Mouse (Mus musculus): ENCODE data around the gene Leng8.

Gene Leng8

DNA sequence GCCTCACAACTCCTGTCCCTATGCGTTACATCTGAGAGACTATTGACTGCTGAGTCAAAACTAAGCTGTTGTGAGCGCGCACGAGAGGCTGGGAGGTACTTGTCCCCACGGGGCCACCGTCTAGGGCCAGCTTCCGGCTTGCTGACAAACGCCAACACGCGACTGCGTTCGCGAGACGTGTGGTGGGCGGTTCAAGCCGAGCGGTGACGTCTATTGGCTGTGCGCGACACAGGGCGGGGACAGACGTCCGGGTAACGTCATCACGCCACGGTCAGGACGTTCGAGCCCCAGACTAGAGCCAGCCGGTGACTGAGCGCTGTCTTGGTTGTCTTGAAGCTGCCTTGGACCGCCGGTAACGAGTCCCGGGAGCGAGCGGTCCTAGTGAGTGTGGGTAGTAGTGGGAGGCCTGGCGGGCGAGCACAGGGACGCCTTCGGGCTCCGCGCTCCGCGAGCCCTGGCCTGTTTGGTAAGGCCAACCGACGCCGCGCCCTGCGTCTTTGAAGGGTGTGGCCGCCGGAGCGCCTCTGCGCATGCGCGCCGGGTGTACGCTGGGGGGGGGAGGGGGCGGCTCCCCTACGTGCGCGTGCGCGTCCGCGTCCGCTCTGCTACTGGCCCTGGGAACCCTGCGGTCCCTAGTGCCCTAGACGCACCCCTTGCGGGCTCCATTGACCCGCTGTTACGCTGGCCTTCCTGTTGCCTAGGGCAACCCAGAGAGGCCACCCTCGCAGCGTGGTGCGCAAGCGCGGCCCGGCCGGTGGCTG, at the start of gene Leng8:
Gene Leng8, plus strand, starts transcription at position 269 of the 761 bp plus-strand sequence.
- in situ Hi-C loops (cut with MboI; ENCODE audit: low pct_unique_long_range_greater_than_20kb in 1 of 2, low sequenced_read_pairs in 2 of 2, unreplicated experiment in 1 of 2): loop anchor here (25.0 kb wide), 2 partner anchors 300 to 450 kb away; partner anchors contain the start of genes Mboat7 (in 1 of the 2), Rdh13 (in 1 of the 2), Tmc4 (in 1 of the 2) and Tsen34 (in 1 of the 2)

DNA sequence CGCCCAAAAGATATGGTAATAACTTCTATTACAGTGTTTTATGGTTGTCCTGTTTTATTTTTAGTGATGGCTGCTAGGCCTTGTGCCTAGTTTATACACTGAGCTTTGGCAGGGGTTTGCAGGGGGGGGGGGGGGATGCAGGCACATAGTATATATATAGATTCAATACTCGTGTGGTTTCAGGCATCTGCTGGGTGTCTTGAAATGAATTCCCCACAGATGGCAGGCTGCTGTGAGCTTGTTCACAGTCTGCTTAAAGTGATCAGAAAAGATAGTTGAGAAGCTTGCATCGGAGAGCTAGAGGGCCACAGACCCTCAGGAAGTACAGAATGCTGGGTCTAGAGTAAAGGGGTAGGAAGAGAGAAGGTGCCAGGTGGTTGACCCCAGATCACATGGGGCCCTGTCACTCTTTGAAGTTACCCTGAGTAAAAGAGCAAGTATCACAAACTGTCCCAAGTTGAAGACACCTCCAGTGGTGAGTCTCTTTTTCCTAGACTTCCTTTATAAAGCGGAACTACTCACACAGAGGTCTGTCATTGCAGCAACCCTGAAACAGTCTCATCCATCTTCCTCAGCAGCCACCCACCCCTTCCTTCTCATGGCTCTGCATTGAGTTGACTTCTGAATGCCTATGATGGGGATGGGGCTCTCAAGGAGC, 49.5 kb upstream of the Leng8 start:
- in situ Hi-C loops (cut with MboI; ENCODE audit: low pct_unique_long_range_greater_than_20kb in 1 of 2, low sequenced_read_pairs in 2 of 2, unreplicated experiment in 1 of 2): no loop called here

GRCm38 (mm10) chr7:4087896-4088480, 48.9 kb upstream of the Leng8 start:
- in situ Hi-C loops (cut with MboI; ENCODE audit: low pct_unique_long_range_greater_than_20kb in 1 of 2, low sequenced_read_pairs in 2 of 2, unreplicated experiment in 1 of 2): no loop called here

GRCm38 (mm10) chr7:4088679-4089078, 48.2 kb upstream of the Leng8 start:
- in situ Hi-C loops (cut with MboI; ENCODE audit: low pct_unique_long_range_greater_than_20kb in 1 of 2, low sequenced_read_pairs in 2 of 2, unreplicated experiment in 1 of 2): no loop called here

DNA sequence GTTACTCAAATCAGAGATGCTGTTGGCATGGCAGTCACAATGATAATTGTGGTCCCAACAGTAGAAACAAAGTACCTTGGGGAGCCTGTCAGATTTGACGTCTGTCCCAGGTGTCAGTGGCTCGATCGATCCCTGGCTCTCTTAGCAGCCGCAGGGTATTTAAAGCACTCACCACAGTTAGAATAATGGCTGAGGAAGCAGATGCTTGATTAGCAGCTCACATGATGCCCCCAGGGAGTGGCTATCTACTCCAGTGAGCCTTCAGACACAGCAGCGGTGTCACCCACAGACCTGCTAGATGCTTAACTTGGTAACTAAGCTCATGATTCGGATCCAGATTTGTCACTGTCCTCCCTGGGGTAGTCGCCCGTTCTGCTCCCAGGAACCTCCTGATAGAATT, 45.7 kb upstream of the Leng8 start:
- in situ Hi-C loops (cut with MboI; ENCODE audit: low pct_unique_long_range_greater_than_20kb in 1 of 2, low sequenced_read_pairs in 2 of 2, unreplicated experiment in 1 of 2): no loop called here

DNA sequence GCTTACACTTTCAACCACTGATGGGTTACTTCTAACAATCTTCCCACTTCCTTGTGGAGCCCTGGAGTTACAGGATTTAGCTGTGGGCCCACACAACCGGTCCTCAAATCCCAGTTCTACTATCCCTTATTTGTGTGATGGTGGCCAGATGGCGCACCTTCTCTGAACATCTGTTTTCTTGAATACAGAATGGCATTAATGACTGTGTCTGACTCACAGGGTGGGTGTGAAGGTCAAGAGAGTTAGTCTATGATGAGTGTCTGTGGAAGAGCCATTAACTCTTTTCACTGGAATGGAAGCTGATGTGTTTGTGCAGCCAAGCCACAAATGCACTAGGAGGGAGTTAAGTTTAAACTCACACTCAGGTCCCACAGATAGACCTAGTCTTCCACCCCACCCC, 38.5 kb upstream of the Leng8 start:
- in situ Hi-C loops (cut with MboI; ENCODE audit: low pct_unique_long_range_greater_than_20kb in 1 of 2, low sequenced_read_pairs in 2 of 2, unreplicated experiment in 1 of 2): no loop called here

- in situ Hi-C loops (cut with MboI; ENCODE audit: low pct_unique_long_range_greater_than_20kb in 1 of 2, low sequenced_read_pairs in 2 of 2, unreplicated experiment in 1 of 2): no loop called here
Measured at GRCm38 (mm10) chr7:4098832-4099231, 38.0 kb upstream of the Leng8 start.

- in situ Hi-C loops (cut with MboI; ENCODE audit: low pct_unique_long_range_greater_than_20kb in 1 of 2, low sequenced_read_pairs in 2 of 2, unreplicated experiment in 1 of 2): no loop called here
Measured at GRCm38 (mm10) chr7:4101144-4101543, 35.7 kb upstream of the Leng8 start.

- in situ Hi-C loops (cut with MboI; ENCODE audit: low pct_unique_long_range_greater_than_20kb in 1 of 2, low sequenced_read_pairs in 2 of 2, unreplicated experiment in 1 of 2): no loop called here
Measured at GRCm38 (mm10) chr7:4103411-4103810, 33.4 kb upstream of the Leng8 start.

GRCm38 (mm10) chr7:4111766-4112165, 25.1 kb upstream of the Leng8 start:
- in situ Hi-C loops (cut with MboI; ENCODE audit: low pct_unique_long_range_greater_than_20kb in 1 of 2, low sequenced_read_pairs in 2 of 2, unreplicated experiment in 1 of 2): no loop called here

- in situ Hi-C loops (cut with MboI; ENCODE audit: low pct_unique_long_range_greater_than_20kb in 1 of 2, low sequenced_read_pairs in 2 of 2, unreplicated experiment in 1 of 2): no loop called here
Measured at GRCm38 (mm10) chr7:4117050-4117814, 19.6 kb upstream of the Leng8 start.

DNA sequence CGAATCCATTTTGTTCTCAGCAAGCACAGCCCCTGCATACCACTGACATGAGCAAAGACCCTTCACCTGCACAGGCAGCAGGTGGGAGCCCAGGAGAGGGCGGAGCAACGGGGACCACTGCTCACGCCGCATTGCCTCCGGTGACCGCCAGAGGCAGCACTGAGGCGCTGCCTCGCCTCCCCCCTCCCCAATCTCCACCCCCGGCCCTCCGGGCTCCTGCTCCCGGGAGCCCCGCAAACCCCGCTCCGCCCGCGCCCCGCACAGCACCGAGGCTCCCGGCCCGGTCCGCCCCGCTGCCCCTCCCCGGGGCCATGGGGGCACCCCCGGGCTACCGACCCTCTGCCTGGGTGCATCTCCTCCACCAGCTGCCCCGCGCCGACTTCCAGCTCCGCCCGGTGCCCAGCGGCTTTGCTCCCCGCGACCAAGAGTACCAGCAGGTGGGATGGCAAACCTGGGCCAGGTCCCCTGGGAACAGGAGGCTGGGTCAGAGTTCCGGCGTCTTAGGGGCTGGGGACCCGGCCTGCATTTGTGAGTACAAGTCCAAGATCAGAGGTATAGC, 17.4 kb upstream of the Leng8 start, which contains the start of gene Ttyh1:
Gene Ttyh1, plus strand, starts transcription at position 65 of the 559 bp plus-strand sequence.
- in situ Hi-C loops (cut with MboI; ENCODE audit: low pct_unique_long_range_greater_than_20kb in 1 of 2, low sequenced_read_pairs in 2 of 2, unreplicated experiment in 1 of 2): no loop called here

DNA sequence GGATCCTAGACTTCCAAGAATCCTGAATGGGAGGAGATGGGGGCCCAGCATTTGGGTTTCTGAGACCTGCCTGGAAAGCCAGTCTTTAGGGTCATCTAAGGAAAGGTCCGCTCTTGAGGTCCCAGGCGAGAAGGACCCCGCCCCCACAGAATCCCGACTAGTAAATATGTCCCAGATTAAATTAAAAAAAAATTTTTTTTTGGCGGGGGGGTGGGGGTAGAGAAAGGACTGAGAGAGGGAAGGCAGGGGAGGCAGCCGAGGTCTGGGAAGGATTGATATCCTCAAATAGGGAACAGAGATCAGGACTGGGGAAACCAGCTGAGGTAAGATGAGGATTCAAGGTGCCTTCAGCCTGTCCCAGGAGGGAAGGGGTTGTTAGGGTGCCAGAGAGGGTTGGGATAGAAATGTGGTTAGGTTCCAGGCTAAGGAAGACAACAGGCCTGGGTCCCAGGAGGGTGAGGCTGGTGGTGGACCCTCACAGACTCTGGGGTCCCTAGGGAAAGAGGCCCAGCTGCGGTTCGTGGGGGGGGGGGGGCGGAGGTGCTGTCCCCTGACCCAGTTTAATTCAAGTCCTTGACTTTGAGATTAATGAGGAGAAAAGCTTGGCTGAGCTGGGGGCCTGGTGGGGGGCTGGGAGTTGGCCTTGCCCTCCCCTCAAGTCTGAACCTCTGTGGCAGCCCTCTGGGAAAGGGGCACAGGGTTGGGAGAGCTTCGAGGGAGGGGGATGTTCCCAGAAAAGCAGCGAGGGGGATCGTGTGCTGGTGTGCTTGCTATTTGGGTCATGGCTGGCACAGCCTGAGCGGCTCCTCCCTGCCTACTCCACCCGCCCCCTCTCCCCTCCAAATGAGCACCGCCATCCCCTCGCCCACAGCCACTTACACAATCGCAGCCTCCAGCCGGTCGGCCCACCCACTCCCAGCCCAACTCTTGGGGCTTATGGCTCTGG, 16.6 kb upstream of the Leng8 start:
- in situ Hi-C loops (cut with MboI; ENCODE audit: low pct_unique_long_range_greater_than_20kb in 1 of 2, low sequenced_read_pairs in 2 of 2, unreplicated experiment in 1 of 2): loop anchor here in 1 of 2 experiments (10.0 kb wide), 1 partner anchor 395 kb away; the partner anchor contains the start of gene Tnnt1

GRCm38 (mm10) chr7:4122076-4122768, 14.6 kb upstream of the Leng8 start:
- in situ Hi-C loops (cut with MboI; ENCODE audit: low pct_unique_long_range_greater_than_20kb in 1 of 2, low sequenced_read_pairs in 2 of 2, unreplicated experiment in 1 of 2): loop anchor here in 1 of 2 experiments (10.0 kb wide), 1 partner anchor 393 kb away; the partner anchor contains the start of gene Tnnt1

DNA sequence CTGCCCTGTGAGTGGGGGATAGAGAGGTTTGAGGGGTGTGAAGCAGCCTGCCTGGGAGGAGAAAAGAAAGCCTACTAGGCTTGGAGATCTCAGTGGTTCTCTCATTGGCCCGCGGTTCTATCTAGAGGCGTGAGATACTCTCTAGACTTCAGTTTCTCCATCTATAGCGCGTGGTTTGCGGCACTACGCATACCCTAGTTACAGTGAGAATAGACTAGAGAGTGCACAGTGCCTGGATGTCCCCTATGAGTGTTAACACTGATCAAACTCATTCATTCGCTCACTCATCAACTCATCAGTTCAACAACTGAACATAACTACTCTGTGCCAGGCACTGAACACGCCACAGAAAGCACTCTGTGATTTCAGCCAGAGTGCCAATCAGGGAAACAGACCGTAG, 14.1 kb upstream of the Leng8 start:
- in situ Hi-C loops (cut with MboI; ENCODE audit: low pct_unique_long_range_greater_than_20kb in 1 of 2, low sequenced_read_pairs in 2 of 2, unreplicated experiment in 1 of 2): loop anchor here in 1 of 2 experiments (10.0 kb wide), 1 partner anchor 392 kb away; the partner anchor contains the start of gene Tnnt1

DNA sequence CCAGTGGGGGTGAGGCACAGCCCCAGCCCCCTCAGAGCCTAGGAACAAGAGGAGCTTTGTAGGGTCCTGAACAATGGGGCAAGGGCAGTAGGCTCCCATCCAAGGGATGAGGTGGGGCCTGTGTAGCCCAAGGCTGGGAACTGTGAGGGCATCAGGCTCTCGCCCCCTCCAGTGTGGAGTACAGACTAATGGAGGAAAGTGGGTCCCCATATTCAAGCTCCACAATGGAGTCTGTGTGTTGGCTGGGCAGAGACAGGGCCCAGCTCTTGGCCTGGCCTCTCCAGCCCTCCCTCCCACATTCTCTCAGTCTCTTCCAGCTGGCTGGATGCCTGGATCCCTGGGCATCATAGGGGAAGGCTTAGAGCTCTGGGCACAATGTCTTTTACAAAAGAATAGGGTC, 13.1 kb upstream of the Leng8 start:
- in situ Hi-C loops (cut with MboI; ENCODE audit: low pct_unique_long_range_greater_than_20kb in 1 of 2, low sequenced_read_pairs in 2 of 2, unreplicated experiment in 1 of 2): loop anchor here in 1 of 2 experiments (10.0 kb wide), 1 partner anchor 391 kb away; the partner anchor contains the start of gene Tnnt1
